Mouse (Mus musculus): ENCODE measurements around the gene Ptprn2. TPM values are rescaled to one million over a fixed set of nuclear protein-coding genes. Genes with fewer than 3 reads are reported as not detected.

Ptprn2 gene
- polyA plus RNA-seq, 1 experiment from 2014 or later = 0.14 TPM

DNA sequence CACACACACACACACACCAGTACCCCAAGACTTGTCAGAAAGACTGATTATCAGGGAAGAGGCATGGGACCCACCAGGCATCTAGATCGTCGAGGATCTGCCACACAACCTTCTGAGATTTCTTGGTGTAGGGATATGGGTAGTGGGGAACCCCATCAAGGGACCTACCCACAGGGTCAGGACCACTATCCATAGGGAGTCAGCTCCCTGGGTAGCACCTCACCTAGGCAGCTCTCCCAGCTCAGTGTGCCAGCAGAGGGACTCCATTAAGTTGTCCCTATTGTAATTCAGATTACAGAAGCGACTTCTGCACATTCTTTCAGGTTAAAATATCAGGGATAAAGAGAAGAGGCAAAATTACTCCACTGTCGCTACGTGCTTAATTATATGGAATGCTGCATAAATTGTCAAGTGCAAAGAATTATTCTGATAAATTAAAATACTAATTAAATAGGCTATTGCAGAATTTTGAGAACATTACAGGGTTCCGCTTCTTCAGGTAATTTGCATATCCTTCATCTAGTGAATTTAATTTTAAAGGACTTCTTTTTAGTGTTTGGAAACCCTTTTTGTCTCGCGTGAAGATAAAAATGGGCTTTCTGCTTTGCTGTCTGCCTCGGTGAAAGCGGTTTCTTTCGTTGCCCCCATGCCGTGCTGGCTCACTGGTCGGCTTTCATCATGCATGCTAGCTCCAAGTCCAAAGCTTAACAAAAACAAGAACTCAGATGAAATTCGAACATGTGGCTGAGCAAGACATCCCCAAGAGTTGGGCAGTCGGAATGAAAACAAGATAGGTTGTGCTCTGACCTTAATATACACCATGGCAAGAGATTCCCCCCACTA, 531.5 kb downstream of the Ptprn2 start:
- Histone ChIP-seq H3K36me3 (replicated peaks; ENCODE audit: insufficient read depth, low read length) (no peaks in the 10 kb centered on the region), H3K4me1 (ENCODE audit: insufficient read depth) (no peaks in the 10 kb centered on the region), H3K27ac (ENCODE audit: low read depth) (no peak overlapping the region), H3K9me3 (ENCODE audit: low read length) (no peaks in the 10 kb centered on the region), H3K4me2 (ENCODE audit: low read depth, low read length) (no peak overlapping the region), H3K4me3 (ENCODE audit: low read depth, low read length) (no peak overlapping the region), H3K27me3 (ENCODE audit: insufficient read depth, low read length) (no peaks in the 10 kb centered on the region), H3K9ac (replicated peaks) (no peak overlapping the region)
- DNase-seq = no peak
- WGBS (ENCODE audit: insufficient replicate concordance) = 70% methylated on average over 15 of the region's 15 CpGs
- no peak for ATAC-seq
- no peak for TF ChIP-seq EP300 (IDR thresholded peaks at IDR 0.05; ENCODE audit: low read depth)
- no peak for TF ChIP-seq CTCF (IDR thresholded peaks at IDR 0.05; ENCODE audit: low read depth)

DNA sequence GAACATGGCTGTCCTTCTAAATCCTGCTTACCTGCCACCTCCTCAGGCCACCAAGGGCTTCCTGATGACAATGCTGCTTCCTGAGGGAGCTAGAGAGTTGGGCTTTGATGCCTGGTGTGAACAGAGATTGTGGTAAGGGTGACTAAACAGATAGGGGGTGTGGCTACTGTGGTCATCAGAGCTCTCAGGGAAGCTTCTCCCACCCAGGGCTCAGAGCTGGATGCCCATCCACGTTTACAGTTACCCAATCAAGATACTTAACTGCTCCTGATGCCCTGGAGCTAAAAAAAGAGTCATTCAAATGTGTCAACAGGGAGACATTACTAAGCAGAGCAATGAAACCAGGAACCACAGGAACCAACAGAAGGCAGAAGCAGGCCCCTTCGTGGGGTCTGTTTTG, 532.4 kb downstream of the Ptprn2 start:
- TF ChIP-seq CTCF (IDR thresholded peaks at IDR 0.05; ENCODE audit: low read depth) (no peak), EP300 (IDR thresholded peaks at IDR 0.05; ENCODE audit: low read depth) (no peak)
- Histone ChIP-seq H3K9me3 (ENCODE audit: low read length) (no peaks in the 10 kb centered on the region), H3K9ac (replicated peaks) (no peak overlapping the region), H3K27me3 (ENCODE audit: insufficient read depth, low read length) (no peaks in the 10 kb centered on the region), H3K27ac (ENCODE audit: low read depth) (no peak overlapping the region), H3K4me2 (ENCODE audit: low read depth, low read length) (no peak overlapping the region), H3K36me3 (replicated peaks; ENCODE audit: insufficient read depth, low read length) (no peaks in the 10 kb centered on the region), H3K4me3 (ENCODE audit: low read depth, low read length) (no peak overlapping the region), H3K4me1 (ENCODE audit: insufficient read depth) (no peaks in the 10 kb centered on the region)
- 14% methylated on average over 2 of the region's 2 CpGs for WGBS (ENCODE audit: insufficient replicate concordance)
- ATAC-seq (no peak), DNase-seq (no peak)

DNA sequence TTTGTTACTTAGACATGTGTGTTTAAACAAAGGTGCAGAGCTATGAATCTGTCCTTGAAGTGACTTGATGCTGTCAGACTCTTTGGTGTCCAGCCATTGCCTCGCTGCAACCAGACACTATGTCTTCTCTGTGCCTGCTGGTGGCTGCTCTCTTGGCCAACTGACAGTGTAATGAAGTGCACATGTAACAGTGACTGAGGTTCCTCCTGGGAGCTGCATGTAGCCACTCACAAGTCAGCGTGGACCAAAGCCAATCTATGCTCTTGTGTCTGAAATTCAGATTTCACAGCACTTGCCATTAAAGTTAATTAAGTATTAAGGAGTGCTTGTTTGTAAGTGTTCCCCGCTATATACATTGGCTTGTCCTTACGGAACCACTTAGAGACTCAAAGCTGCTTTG, 537.7 kb downstream of the Ptprn2 start:
- Histone ChIP-seq H3K4me3 (ENCODE audit: low read depth, low read length) (no peak overlapping the region), H3K36me3 (replicated peaks; ENCODE audit: insufficient read depth, low read length) (no peaks in the 10 kb centered on the region), H3K27me3 (ENCODE audit: insufficient read depth, low read length) (no peaks in the 10 kb centered on the region), H3K9ac (replicated peaks) (no peak overlapping the region), H3K27ac (ENCODE audit: low read depth) (no peak overlapping the region), H3K9me3 (ENCODE audit: low read length) (no peaks in the 10 kb centered on the region), H3K4me1 (ENCODE audit: insufficient read depth) (no peaks in the 10 kb centered on the region), H3K4me2 (ENCODE audit: low read depth, low read length) (no peak overlapping the region)
- DNase-seq = no peak
- no peak for ATAC-seq
- 81% methylated on average over 4 of the region's 4 CpGs for WGBS (ENCODE audit: insufficient replicate concordance)
- TF ChIP-seq CTCF (IDR thresholded peaks at IDR 0.05; ENCODE audit: low read depth) (no peak), EP300 (IDR thresholded peaks at IDR 0.05; ENCODE audit: low read depth) (no peak)

DNA sequence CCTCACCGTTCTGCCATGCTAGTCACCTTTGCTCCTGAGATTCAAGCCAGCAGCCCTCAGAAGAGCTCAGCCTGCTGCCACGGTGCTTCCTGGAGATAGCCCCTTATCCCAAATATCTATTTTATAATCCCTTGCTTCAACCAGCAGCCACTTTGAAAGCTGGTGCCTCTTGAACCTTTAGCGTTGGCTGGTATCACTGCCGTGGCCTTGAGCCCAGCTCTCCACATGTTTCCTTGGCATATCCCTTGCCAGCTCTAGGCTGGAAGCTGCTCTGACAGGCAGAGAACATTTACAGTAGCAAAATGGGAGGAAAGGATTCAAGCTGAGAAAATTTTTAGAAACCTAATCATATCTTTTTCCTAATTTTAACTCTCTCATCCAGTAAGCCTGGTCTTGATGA, 539.4 kb downstream of the Ptprn2 start:
- DNase-seq (no peak), ATAC-seq (no peak)
- TF ChIP-seq EP300 (IDR thresholded peaks at IDR 0.05; ENCODE audit: low read depth) (no peak), CTCF (IDR thresholded peaks at IDR 0.05; ENCODE audit: low read depth) (no peak)
- no peaks in the 10 kb centered on the region for H3K27me3 ChIP-seq (ENCODE audit: insufficient read depth, low read length)
- no peaks in the 10 kb centered on the region for H3K9me3 ChIP-seq (ENCODE audit: low read length)
- no peak overlapping the region for H3K27ac ChIP-seq (ENCODE audit: low read depth)
- H3K4me2 ChIP-seq (ENCODE audit: low read depth, low read length) = no peak overlapping the region
- 70% methylated on average over 4 of the region's 4 CpGs for WGBS (ENCODE audit: insufficient replicate concordance)
- H3K9ac ChIP-seq (replicated peaks) = no peak overlapping the region
- no peaks in the 10 kb centered on the region for H3K4me1 ChIP-seq (ENCODE audit: insufficient read depth)
- no peaks in the 10 kb centered on the region for H3K36me3 ChIP-seq (replicated peaks; ENCODE audit: insufficient read depth, low read length)
- no peak overlapping the region for H3K4me3 ChIP-seq (ENCODE audit: low read depth, low read length)

DNA sequence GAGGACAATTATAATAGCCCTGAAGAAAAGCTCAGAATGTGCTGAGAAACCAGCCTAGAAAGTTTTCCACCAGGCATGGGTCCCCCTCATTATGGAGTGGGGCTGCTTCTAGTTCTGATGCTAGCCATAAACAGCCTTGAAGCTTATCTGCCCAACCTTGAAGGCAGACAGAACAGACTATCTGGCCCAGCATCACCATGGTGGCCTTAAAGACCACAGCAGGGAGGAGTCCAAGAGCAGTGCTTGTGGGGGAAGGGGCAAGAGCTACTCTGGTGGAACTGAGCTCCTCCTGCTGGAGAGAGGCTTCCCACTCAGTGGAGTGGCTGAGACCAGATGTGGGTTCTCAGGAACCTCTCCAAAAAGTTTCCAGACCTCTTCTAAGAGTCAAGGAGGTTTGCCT, 540.2 kb downstream of the Ptprn2 start:
- DNase-seq (no peak), ATAC-seq (no peak)
- no peak overlapping the region for H3K4me2 ChIP-seq (ENCODE audit: low read depth, low read length)
- no peak overlapping the region for H3K27ac ChIP-seq (ENCODE audit: low read depth)
- no peaks in the 10 kb centered on the region for H3K4me1 ChIP-seq (ENCODE audit: insufficient read depth)
- H3K9me3 ChIP-seq (ENCODE audit: low read length) = no peaks in the 10 kb centered on the region
- no peak overlapping the region for H3K9ac ChIP-seq (replicated peaks)
- TF ChIP-seq CTCF (IDR thresholded peaks at IDR 0.05; ENCODE audit: low read depth) (no peak), EP300 (IDR thresholded peaks at IDR 0.05; ENCODE audit: low read depth) (no peak)
- no peaks in the 10 kb centered on the region for H3K36me3 ChIP-seq (replicated peaks; ENCODE audit: insufficient read depth, low read length)
- no peaks in the 10 kb centered on the region for H3K27me3 ChIP-seq (ENCODE audit: insufficient read depth, low read length)
- no peak overlapping the region for H3K4me3 ChIP-seq (ENCODE audit: low read depth, low read length)

DNA sequence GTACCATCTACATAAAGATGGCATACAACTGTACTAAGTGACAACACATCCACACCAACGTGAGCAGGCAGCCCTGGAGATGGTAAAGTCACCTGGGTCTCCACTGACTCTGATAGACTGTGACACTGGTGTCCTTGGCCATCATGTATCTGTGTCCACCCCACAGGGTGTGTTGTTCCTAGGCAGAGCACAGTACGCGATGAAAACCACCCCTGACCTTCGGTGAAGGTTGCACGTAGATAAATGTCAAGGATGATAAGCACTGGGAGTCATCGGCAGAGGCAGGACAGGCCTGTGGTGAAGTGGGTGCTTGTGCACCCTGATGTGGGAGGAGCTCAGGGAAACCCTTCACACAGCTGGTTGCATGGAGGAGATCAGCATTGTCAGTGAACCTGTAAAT, 541.8 kb downstream of the Ptprn2 start:
- DNase-seq (no peak), ATAC-seq (no peak)
- no peaks in the 10 kb centered on the region for H3K4me1 ChIP-seq (ENCODE audit: insufficient read depth)
- WGBS (ENCODE audit: insufficient replicate concordance) = 68% methylated on average over 6 of the region's 6 CpGs
- no peaks in the 10 kb centered on the region for H3K36me3 ChIP-seq (replicated peaks; ENCODE audit: insufficient read depth, low read length)
- H3K4me2 ChIP-seq (ENCODE audit: low read depth, low read length) = no peak overlapping the region
- H3K4me3 ChIP-seq (ENCODE audit: low read depth, low read length) = no peak overlapping the region
- TF ChIP-seq EP300 (IDR thresholded peaks at IDR 0.05; ENCODE audit: low read depth) (no peak), CTCF (IDR thresholded peaks at IDR 0.05; ENCODE audit: low read depth) (no peak)
- no peaks in the 10 kb centered on the region for H3K9me3 ChIP-seq (ENCODE audit: low read length)
- no peaks in the 10 kb centered on the region for H3K27me3 ChIP-seq (ENCODE audit: insufficient read depth, low read length)
- H3K27ac ChIP-seq (ENCODE audit: low read depth) = no peak overlapping the region
- no peak overlapping the region for H3K9ac ChIP-seq (replicated peaks)

Measured in liver, postnatal 0 days (tissue).